Mouse (Mus musculus): Measurements from ENCODE around the gene Slc6a2.

- TF ChIP-seq CTCF (IDR thresholded peaks at IDR 0.05; ENCODE audit: low read depth, low read length) (no peak), POLR2A (IDR thresholded peaks at IDR 0.05; ENCODE audit: extremely low read depth, insufficient read depth, low read length) (no peak)
Measured at GRCm38 (mm10) chr8:92984376-92984775, 24.5 kb downstream of the Slc6a2 start.

Data from liver, adult 2 months (tissue).